Mouse (Mus musculus) kidney, adult 2 months (tissue): Measurements from ENCODE around the gene Lsm10.
A peak's percentile ranks its signal among the peaks of the same experiment; 100 is the strongest.

Experiments used
- CTCF ChIP-seq: fragments of 200-500 bp; conservative IDR thresholded peaks from 2 replicates; pipeline ENCODE4 v1.5.1; 2011; ENCODE audit warnings: low read depth, mild to moderate bottlenecking, control low read depth, low read length, moderate library complexity, mixed read lengths; ENCODE audit not compliant: insufficient read depth, insufficient read length
- POLR2A ChIP-seq: fragments of 200-500 bp; IDR thresholded peaks from one replicate; pipeline ENCODE4 v1.6.1; 2011; ENCODE audit warnings: low read depth, low read length, control low read depth

DNA sequence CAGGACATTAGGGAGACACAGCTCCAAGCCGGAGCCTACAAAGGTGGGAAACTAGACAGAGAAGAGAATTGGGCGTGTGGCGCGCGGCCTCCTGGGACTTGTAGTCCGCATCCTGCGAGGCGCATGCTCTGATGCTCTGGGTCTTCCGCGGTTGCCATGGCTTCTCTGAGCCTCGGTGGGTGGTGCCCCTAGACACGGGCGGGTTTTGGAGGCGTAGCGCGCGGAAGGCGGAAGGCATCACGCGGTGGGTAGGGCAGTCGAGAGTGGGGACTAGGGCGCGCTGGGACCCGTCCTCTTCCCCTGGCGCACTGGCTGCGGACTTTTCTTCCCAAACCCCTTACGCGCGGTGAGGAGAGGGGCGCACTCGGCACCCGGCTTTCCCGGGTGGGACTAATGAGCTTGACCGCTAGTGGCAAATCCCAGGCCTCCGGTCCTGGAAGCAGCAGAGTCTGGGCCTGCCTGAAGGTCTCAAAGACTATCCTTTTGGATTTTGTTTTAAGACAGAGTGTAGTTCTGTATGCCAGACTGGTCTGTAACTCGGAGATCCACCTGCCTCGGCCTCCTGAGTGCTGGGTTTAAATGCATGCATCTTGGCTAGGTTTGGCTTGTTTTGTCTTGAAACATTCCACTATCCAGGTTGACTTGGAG is at the start of gene Lsm10:
- peak; percentile 62 for TF ChIP-seq POLR2A
- no peak for TF ChIP-seq CTCF
